Mouse (Mus musculus) C2C12 (cell line): ENCODE measurements around the gene Stambpl1. TPM values are rescaled to one million over a fixed set of nuclear protein-coding genes. Genes with fewer than 3 reads are reported as not detected.
A peak's percentile ranks its signal among the peaks of the same experiment; 100 is the strongest.

Source experiments
- H3K27me3 ChIP-seq: one replicate; pipeline ENCODE4 v1.6.1; 2011; ENCODE audit not compliant: control insufficient read depth, insufficient read depth, insufficient read length
- H3K36me3 ChIP-seq: one replicate; pipeline ENCODE4 v1.6.1; 2011; ENCODE audit not compliant: control insufficient read depth, insufficient read depth
- H3K4me3 ChIP-seq: one replicate; pipeline ENCODE4 v1.5.1; 2011; ENCODE audit warnings: mild to moderate bottlenecking, control low read depth; ENCODE audit not compliant: poor library complexity, insufficient read depth, severe bottlenecking
- H3K79me2 ChIP-seq: one replicate; pipeline ENCODE4 v1.6.1; 2011; ENCODE audit not compliant: control insufficient read depth, insufficient read depth
- H3K79me3 ChIP-seq: one replicate; pipeline ENCODE4 v1.6.1; 2011; ENCODE audit warnings: low read depth, control low read depth
- H3ac ChIP-seq: one replicate; pipeline ENCODE3; 2011; ENCODE audit warnings: low read depth; ENCODE audit not compliant: control insufficient read depth, insufficient read length
- CEBPB ChIP-seq: IDR thresholded peaks from one replicate; pipeline ENCODE4 v1.6.1; 2011; ENCODE audit warnings: low read depth, mild to moderate bottlenecking, control low read depth, moderate library complexity
- CTCF ChIP-seq: IDR thresholded peaks from one replicate; pipeline ENCODE4 v1.5.1; 2011; ENCODE audit not compliant: control insufficient read depth, insufficient read depth, insufficient read length
- FOSL1 ChIP-seq: IDR thresholded peaks from one replicate; pipeline ENCODE4 v1.8.0; 2011; ENCODE audit warnings: mild to moderate bottlenecking, low read length; ENCODE audit not compliant: poor library complexity, insufficient read depth, severe bottlenecking
- MAX ChIP-seq: IDR thresholded peaks from one replicate; pipeline ENCODE4 v1.6.1; 2011; ENCODE audit warnings: mild to moderate bottlenecking, control low read depth
- MYOD1 ChIP-seq: IDR thresholded peaks from one replicate; pipeline ENCODE4 v1.6.1; 2011; ENCODE audit warnings: low read depth; ENCODE audit not compliant: control insufficient read depth, insufficient read length
- MYOG ChIP-seq: IDR thresholded peaks from one replicate; pipeline ENCODE4 v1.6.1; 2011; ENCODE audit not compliant: control insufficient read depth, insufficient read length; ENCODE audit errors: extremely low read depth
- USF1 ChIP-seq: IDR thresholded peaks from one replicate; pipeline ENCODE4 v1.6.1; 2011; ENCODE audit warnings: low read depth, mild to moderate bottlenecking, control low read depth, moderate library complexity
- polyA plus RNA-seq: library from polyadenylated mRNA; unstranded; fragments of >200 nt; fragmentation: generic; extraction: Trizol; gene quantifications from one replicate; pipeline ENCODE4 v1.2.1, GENCODE M21; 2012; ENCODE audit warnings: missing spikeins

The Stambpl1 gene
- polyA plus RNA-seq, 1 experiment: 19.0 TPM

GRCm38 (mm10) chr19:34236049-34236448, 44.0 kb downstream of the Stambpl1 start:
- Histone ChIP-seq H3K79me3 (no peaks in the 10 kb centered on the region), H3K27me3 (no peaks in the 10 kb centered on the region), H3ac (no peak overlapping the region), H3K4me3 (no peak overlapping the region), H3K36me3 (peaks cover 62% of the 10 kb centered on the region), H3K79me2 (no peaks in the 10 kb centered on the region)
- TF ChIP-seq USF1 (no peak), FOSL1 (no peak), MYOG (no peak), MYOD1 (no peak), CEBPB (no peak), CTCF (no peak), MAX (no peak)

GRCm38 (mm10) chr19:34237746-34238145, 45.7 kb downstream of the Stambpl1 start:
- H3K79me3 ChIP-seq: no peaks in the 10 kb centered on the region
- TF ChIP-seq USF1 (no peak), FOSL1 (no peak), MYOG (no peak), MAX (no peak), CEBPB (no peak), CTCF (no peak), MYOD1 (no peak)
- H3K27me3 ChIP-seq: no peaks in the 10 kb centered on the region
- H3K4me3 ChIP-seq: no peak overlapping the region
- no peaks in the 10 kb centered on the region for H3K79me2 ChIP-seq
- peaks cover 63% of the 10 kb centered on the region for H3K36me3 ChIP-seq
- H3ac ChIP-seq: no peak overlapping the region

DNA sequence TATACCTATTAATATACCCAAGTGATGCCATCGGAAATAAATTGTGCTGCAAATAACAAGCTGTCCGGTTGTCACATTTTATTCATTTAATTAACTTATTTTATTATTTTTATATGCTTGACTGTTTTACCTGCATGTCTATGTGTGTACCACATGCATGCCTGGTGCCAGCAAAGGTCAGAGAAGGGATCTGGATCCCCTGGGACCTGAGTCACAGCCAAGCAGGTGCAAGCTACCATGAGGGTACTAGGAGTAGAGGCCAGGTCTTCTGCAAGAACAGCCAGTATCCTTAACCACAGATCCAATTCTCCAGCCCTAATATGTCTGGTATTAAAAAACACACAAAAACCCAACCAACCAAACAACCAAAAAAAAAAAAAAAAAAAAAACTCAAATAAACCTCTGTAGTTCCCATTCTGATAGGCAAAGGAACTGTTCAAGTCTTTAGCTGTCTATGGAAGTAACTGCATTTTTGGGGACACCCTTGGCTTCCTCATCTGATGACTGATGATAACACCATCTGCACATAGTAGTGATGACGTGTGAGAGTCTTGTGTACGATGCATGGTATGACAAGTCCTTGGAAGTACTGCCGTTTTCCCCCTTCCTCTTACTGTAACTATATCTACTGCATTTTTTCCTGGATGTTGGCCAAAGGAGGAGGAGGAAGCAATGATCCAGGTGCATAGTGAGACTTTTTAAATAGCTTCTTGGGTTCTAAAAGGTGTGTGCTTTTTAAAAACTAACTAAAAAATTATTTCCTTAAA, 48.4 kb downstream of the Stambpl1 start:
- TF ChIP-seq CEBPB: no peak
- TF ChIP-seq MYOD1: peak; percentile 41
- Histone ChIP-seq H3K36me3 (peaks cover 63% of the 10 kb centered on the region), H3K27me3 (no peaks in the 10 kb centered on the region)

DNA sequence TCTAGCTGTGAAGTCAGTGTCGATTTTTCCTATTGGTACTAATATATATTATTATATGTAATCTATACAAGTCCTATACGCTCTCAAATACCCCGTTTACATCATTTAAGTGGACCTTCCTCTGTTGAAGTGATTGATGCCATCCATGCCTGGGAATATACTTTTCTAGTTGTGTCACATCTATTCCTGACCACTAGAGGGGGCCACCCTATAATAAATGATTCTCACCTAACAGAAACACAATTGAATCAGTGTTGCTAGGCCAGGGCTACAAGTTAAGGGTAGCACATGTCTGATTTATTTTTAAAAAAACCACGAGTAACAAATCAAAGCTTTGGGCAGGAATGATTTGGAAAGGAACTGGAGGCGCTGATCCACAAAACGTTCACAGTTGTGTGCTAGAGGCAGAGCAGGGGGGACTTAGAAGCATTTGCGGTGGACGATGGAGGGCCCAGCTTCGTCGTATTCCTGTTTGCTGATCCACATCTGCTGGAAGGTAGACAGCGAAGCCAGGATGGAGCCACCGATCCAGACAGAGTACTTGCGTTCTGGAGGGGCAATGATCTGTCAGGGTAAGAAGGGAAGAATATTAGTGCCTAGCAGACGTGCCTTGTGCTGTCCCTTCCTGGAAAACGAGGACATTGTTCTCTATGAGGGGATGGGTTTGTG, 49.4 kb downstream of the Stambpl1 start:
- peaks cover 59% of the 10 kb centered on the region for H3K36me3 ChIP-seq
- no peaks in the 10 kb centered on the region for H3K79me2 ChIP-seq
- no peak overlapping the region for H3K4me3 ChIP-seq
- TF ChIP-seq CTCF (no peak), FOSL1 (no peak), CEBPB (no peak), USF1 (no peak), MYOG (no peak), MAX (no peak), MYOD1 (no peak)
- no peaks in the 10 kb centered on the region for H3K79me3 ChIP-seq
- no peaks in the 10 kb centered on the region for H3K27me3 ChIP-seq
- no peak overlapping the region for H3ac ChIP-seq

More for the DNA sequence above, 48.4 kb downstream of the Stambpl1 start:
- Histone ChIP-seq H3K79me3 (no peaks in the 10 kb centered on the region), H3K79me2 (no peaks in the 10 kb centered on the region), H3K4me3 (no peak overlapping the region), H3ac (no peak overlapping the region)

- Histone ChIP-seq H3K36me3 (peaks cover 54% of the 10 kb centered on the region), H3ac (no peak overlapping the region), H3K79me3 (no peaks in the 10 kb centered on the region), H3K79me2 (no peaks in the 10 kb centered on the region), H3K4me3 (no peak overlapping the region), H3K27me3 (no peaks in the 10 kb centered on the region)
- TF ChIP-seq MYOD1 (no peak), CEBPB (no peak), FOSL1 (no peak), MYOG (no peak), CTCF (no peak), USF1 (no peak), MAX (no peak)
Measured at GRCm38 (mm10) chr19:34242925-34243324, 50.9 kb downstream of the Stambpl1 start.

DNA sequence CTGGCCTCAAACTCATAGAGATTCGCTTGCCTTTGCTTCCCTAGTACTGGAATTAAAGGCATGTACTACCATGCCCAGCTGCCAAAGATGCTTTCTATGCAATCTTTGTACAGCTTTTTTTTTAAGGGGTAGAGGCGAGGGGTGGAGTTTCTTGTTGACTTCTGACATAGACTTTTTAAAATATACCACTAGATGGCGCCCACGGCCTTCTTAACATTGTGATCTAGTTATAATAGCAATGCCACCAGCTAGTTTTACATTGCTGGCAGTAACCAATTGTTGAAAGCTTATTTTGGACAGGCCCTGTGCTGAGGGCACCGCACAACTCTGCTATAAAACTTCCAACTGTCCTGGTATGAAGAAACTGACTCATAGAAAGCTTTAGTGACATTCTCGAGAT, 52.0 kb downstream of the Stambpl1 start:
- H3K36me3 ChIP-seq: peaks cover 43% of the 10 kb centered on the region
- TF ChIP-seq CTCF: no peak
- no peak for TF ChIP-seq MAX
- no peak for TF ChIP-seq CEBPB
- no peak overlapping the region for H3ac ChIP-seq

More for the DNA sequence above, 52.0 kb downstream of the Stambpl1 start:
- Histone ChIP-seq H3K79me3 (no peaks in the 10 kb centered on the region), H3K27me3 (no peaks in the 10 kb centered on the region), H3K79me2 (no peaks in the 10 kb centered on the region), H3K4me3 (no peak overlapping the region)
